Mouse (Mus musculus) kidney, adult 8-10 months (tissue): ENCODE measurements around the gene Olfr131.
"Not testable (repeated sequence)": the region's sequence is repeated elsewhere in the genome, so short reads cannot be mapped to it uniquely, and the experiment has no call there.

Experiments used
- DNase-seq, 2 experiments: peaks; one replicate each; pipeline ENCODE4 v3.0.0; 2022

The Olfr131 gene

DNA sequence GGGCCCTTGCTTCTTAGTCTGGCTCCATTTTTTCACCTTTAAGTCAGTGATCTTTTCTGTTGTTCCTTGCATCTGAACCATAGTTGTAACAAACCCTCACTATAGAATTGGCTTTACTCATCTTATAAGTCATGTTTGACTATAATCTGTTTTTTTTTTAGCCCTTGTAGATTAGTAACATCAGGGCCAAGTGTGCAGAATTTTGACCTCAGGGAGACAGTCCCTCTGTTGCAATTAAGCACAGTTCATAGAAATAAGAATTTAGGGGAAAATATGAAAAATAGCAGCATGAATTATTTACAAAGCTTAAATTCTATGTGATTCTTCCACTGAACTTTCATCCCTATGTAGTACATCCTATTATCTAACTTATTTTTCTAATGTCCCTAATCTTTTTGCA is at the start of gene Olfr131:
Gene Olfr131, minus strand, starts transcription at position 101 of the 400 bp plus-strand sequence.
- no peak for DNase-seq

DNA sequence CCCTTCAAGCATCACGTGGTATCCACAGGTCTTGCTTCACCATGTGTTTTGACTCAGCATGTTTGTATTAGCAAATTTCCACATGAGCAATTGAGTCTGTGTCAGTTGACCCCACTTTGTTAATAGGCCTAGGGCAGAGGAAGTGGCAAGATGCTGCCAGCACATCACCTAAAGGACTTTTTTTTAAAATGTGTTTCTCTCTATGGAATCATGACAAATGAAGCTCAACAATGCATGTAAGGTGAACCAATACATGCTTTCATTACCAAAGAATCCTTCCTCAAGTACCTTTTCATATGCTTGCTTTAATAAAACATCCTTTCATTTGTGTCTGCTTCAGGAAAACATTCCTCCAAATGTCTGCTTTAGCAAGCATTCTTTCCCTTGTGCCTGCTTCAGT is 45.9 kb upstream of the Olfr131 start, which contains the start of gene Olfr132:
Gene Olfr132, minus strand, starts transcription at position 101 of the 400 bp plus-strand sequence.
- DNase-seq: no peak

GRCm38 (mm10) chr17:38125371-38125770 is 36.9 kb upstream of the Olfr131 start:
- DNase-seq: not testable (repeated sequence)

- not testable (repeated sequence) for DNase-seq
Observed at GRCm38 (mm10) chr17:38124199-38124598, 35.7 kb upstream of the Olfr131 start.

DNA sequence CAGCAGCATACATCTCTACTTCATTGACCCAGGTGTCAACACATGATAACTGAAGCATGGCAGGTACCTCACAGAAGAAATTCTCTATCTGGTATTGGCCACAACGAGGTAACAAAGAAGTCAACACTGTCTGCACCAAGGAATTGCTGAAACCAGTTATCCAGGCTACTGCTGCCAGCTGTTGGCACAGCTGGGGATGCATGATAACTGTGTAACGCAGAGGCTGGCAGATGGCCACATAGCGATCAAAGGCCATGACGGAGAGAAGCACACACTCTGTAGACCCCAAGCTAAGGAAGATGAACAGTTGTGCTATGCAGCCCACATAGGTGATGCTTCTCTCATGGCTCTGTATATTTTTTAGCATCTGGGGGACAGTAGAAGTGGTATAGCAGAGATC is 6.1 kb downstream of the Olfr131 start:
- DNase-seq: no peak

- DNase-seq: no peak
Observed at GRCm38 (mm10) chr17:38063621-38064020, 24.9 kb downstream of the Olfr131 start, which contains the start of gene Olfr130. Gene Olfr130, plus strand, starts transcription at chr17:38063921.

DNA sequence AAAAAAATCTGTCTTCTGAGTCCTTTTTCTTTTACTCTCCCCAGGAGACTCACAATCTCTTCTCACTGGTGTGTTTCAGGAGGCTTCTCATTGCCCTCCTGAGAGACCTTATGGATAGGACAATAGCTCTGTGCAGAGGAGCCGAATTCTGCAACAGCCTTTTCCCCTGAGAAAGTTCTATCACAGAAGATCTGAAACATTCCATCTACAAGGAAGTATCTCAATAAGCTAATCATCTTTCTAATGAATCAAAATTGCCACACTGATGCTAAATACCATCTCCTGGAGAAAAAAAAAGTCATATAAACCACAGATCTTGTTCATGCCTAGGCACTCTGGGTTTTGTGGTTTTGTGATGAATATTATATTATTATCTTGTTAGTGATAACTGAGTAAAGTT is 28.5 kb downstream of the Olfr131 start, which contains the start of gene Olfr129:
Gene Olfr129, minus strand, starts transcription at position 101 of the 400 bp plus-strand sequence.
- no peak for DNase-seq
